Mouse (Mus musculus) left cerebral cortex, adult 9 months (tissue): ENCODE measurements around the gene Zscan4-ps1.
"Not testable (repeated sequence)": the region's sequence is repeated elsewhere in the genome, so short reads cannot be mapped to it uniquely, and the experiment has no call there.

Experiments
- DNase-seq, 2 experiments: peaks; one replicate each; pipeline ENCODE4 v3.0.0; 2022; ENCODE audit warnings: low spot score in 2 of 2

Gene Zscan4-ps1

GRCm38 (mm10) chr7:11069591-11069990, at the start of gene Zscan4-ps1:
Zscan4-ps1 (minus strand) TSS chr7:11069691.
- DNase-seq = not testable (repeated sequence)
